Mouse (Mus musculus) E14TG2a.4 (cell line): Measurements from ENCODE around the gene Gm340.

Experiments used
- CTCF ChIP-seq: conservative IDR thresholded peaks from 2 replicates; pipeline ENCODE4 v1.5.1; 2014; ENCODE audit warnings: low read length
- NANOG ChIP-seq: IDR thresholded peaks from 2 replicates; pipeline ENCODE4 v1.6.1; 2014; ENCODE audit warnings: borderline replicate concordance, low read length, mixed read lengths
- POU5F1 ChIP-seq: IDR thresholded peaks from 2 replicates; pipeline ENCODE4 v1.6.1; 2014; ENCODE audit warnings: low read length, borderline replicate concordance

GRCm38 (mm10) chr19:41618153-41618657 lies 36.0 kb downstream of the Gm340 start:
- TF ChIP-seq CTCF (no peak), POU5F1 (no peak), NANOG (no peak)
